Mouse (Mus musculus): Measurements from ENCODE around the gene Slc19a2. TPM values are rescaled to one million over a fixed set of nuclear protein-coding genes. Genes with fewer than 3 reads are reported as not detected.

The Slc19a2 gene
- total RNA-seq, 1 experiment from 2014 or later, result 26.9 TPM

Other genes with a start within 250 kb of the Slc19a2 start
- 2.5 and 3.0 TPM in 2 replicates for gene Sele, start 200.8 kb upstream of the Slc19a2 start, total RNA-seq (2021)
- gene Sell, start 187.1 kb upstream of the Slc19a2 start, total RNA-seq (2021), result 0.70 and 1.7 TPM in 2 replicates
- gene Selp, start 133.8 kb upstream of the Slc19a2 start, total RNA-seq (2021), result 0.38 and 0.39 TPM in 2 replicates
- gene F5, start 97.2 kb upstream of the Slc19a2 start, total RNA-seq (2021), result 12.9 and 17.4 TPM in 2 replicates
- gene Ccdc181, start 26.5 kb downstream of the Slc19a2 start, total RNA-seq (2021), result 9.3 and 14.2 TPM in 2 replicates
- 18.3 and 20.1 TPM in 2 replicates for gene Nme7, start 55.1 kb downstream of the Slc19a2 start, total RNA-seq (2021)
- 27.5 and 30.0 TPM in 2 replicates for gene Blzf1, start 58.4 kb downstream of the Slc19a2 start, total RNA-seq (2021)
- gene Atp1b1, start 209.3 kb downstream of the Slc19a2 start, total RNA-seq (2021), result 64.2 and 66.9 TPM in 2 replicates

All from adrenal gland, postnatal 25 days (tissue).